Mouse (Mus musculus) myocyte (in vitro differentiated cells): ENCODE data around the gene Tex26. TPM values are rescaled to one million over a fixed set of nuclear protein-coding genes. Genes with fewer than 3 reads are reported as not detected.

ENCODE experiments used
- H3K27me3 ChIP-seq: one replicate; pipeline ENCODE4 v1.6.1; 2011; ENCODE audit not compliant: control insufficient read depth, insufficient read depth, insufficient read length
- H3K36me3 ChIP-seq: one replicate; pipeline ENCODE4 v1.6.1; 2011; ENCODE audit not compliant: control insufficient read depth, insufficient read depth
- H3K4me2 ChIP-seq: one replicate; pipeline ENCODE4 v1.6.1; 2011; ENCODE audit warnings: low read depth, control low read depth
- H3K4me3 ChIP-seq: one replicate; pipeline ENCODE4 v1.5.1; 2011; ENCODE audit warnings: mild to moderate bottlenecking, control low read depth, moderate library complexity
- H3K79me2 ChIP-seq: one replicate; pipeline ENCODE4 v1.6.1; 2011; ENCODE audit not compliant: control insufficient read depth, insufficient read depth
- H3ac ChIP-seq: one replicate; pipeline ENCODE4 v1.6.1; 2011; ENCODE audit not compliant: control insufficient read depth, insufficient read length
- CEBPB ChIP-seq: IDR thresholded peaks from 2 replicates; pipeline ENCODE4 v1.6.1; 2011; ENCODE audit warnings: mild to moderate bottlenecking, moderate library complexity; ENCODE audit not compliant: poor library complexity, insufficient read depth, severe bottlenecking
- E2F4 ChIP-seq: IDR thresholded peaks from one replicate; pipeline ENCODE4 v1.6.1; 2011; ENCODE audit warnings: mild to moderate bottlenecking, control low read depth, moderate library complexity; ENCODE audit not compliant: insufficient read depth
- MAX ChIP-seq: IDR thresholded peaks from one replicate; pipeline ENCODE4 v1.6.1; 2011; ENCODE audit warnings: low read depth, mild to moderate bottlenecking, control low read depth
- MYOD1 ChIP-seq, 3 experiments: IDR thresholded peaks; one replicate each; pipeline ENCODE4 v1.6.1; 2011; ENCODE audit warnings: control low read depth in 2 of 3, low read depth in 2 of 3, mild to moderate bottlenecking in 2 of 3, moderate library complexity in 1 of 3; ENCODE audit not compliant: insufficient read length in 2 of 3, control insufficient read depth in 1 of 3
- MYOG ChIP-seq, 3 experiments: IDR thresholded peaks; one replicate each; pipeline ENCODE4 v1.6.1; 2011; ENCODE audit warnings: control low read depth in 2 of 3, low read depth in 2 of 3, mild to moderate bottlenecking in 2 of 3; ENCODE audit not compliant: insufficient read length in 2 of 3, control insufficient read depth in 1 of 3, insufficient read depth in 1 of 3
- POLR2A ChIP-seq: IDR thresholded peaks from one replicate; pipeline ENCODE4 v1.6.1; 2011; ENCODE audit warnings: low read depth, mild to moderate bottlenecking, control low read depth, moderate library complexity; ENCODE audit not compliant: insufficient read length
- POLR2AphosphoS2 ChIP-seq: IDR thresholded peaks from one replicate; pipeline ENCODE4 v1.6.1; 2011; ENCODE audit warnings: low read depth, control low read depth; ENCODE audit not compliant: insufficient read length
- REST ChIP-seq: IDR thresholded peaks from one replicate; pipeline ENCODE4 v1.6.1; 2011; ENCODE audit warnings: mild to moderate bottlenecking, control low read depth, moderate library complexity; ENCODE audit not compliant: insufficient read depth, insufficient read length
- SRF ChIP-seq: IDR thresholded peaks from one replicate; pipeline ENCODE4 v1.6.1; 2011; ENCODE audit warnings: low read depth; ENCODE audit not compliant: control insufficient read depth, insufficient read length
- TCF12 ChIP-seq: IDR thresholded peaks from one replicate; pipeline ENCODE4 v1.6.1; 2011; ENCODE audit warnings: mild to moderate bottlenecking, control low read depth; ENCODE audit not compliant: poor library complexity, insufficient read depth, severe bottlenecking
- TCF3 ChIP-seq: IDR thresholded peaks from one replicate; pipeline ENCODE4 v1.6.1; 2011; ENCODE audit warnings: low read depth, control low read depth; ENCODE audit not compliant: insufficient read length
- USF1 ChIP-seq: IDR thresholded peaks from one replicate; pipeline ENCODE4 v1.6.1; 2011; ENCODE audit warnings: low read depth, mild to moderate bottlenecking, control low read depth, moderate library complexity
- polyA plus RNA-seq: library from polyadenylated mRNA; unstranded; fragments of >200 nt; fragmentation: generic; extraction: Trizol; gene quantifications from one replicate; pipeline ENCODE4 v1.2.1, GENCODE M21; 2012; ENCODE audit warnings: missing spikeins

Tex26 gene
- polyA plus RNA-seq, 1 experiment, result 0.56 TPM

- no peak overlapping the region for H3K4me2 ChIP-seq
- no peak overlapping the region for H3ac ChIP-seq
- TF ChIP-seq POLR2A (no peak), CEBPB (no peak), MYOG (IDR thresholded peaks at IDR 0.05; ENCODE audit: control insufficient read depth in 1 of 3, insufficient read depth in 1 of 3, insufficient read length in 2 of 3, low read depth in 2 of 3) (no peak), POLR2AphosphoS2 (no peak), TCF3 (no peak)
- no peak overlapping the region for H3K4me3 ChIP-seq
- no peaks in the 10 kb centered on the region for H3K27me3 ChIP-seq
- no peaks in the 10 kb centered on the region for H3K79me2 ChIP-seq
- no peaks in the 10 kb centered on the region for H3K36me3 ChIP-seq
These were observed 9.9 kb downstream of the Tex26 start for GRCm38 (mm10) chr5:149449406-149449805.

DNA sequence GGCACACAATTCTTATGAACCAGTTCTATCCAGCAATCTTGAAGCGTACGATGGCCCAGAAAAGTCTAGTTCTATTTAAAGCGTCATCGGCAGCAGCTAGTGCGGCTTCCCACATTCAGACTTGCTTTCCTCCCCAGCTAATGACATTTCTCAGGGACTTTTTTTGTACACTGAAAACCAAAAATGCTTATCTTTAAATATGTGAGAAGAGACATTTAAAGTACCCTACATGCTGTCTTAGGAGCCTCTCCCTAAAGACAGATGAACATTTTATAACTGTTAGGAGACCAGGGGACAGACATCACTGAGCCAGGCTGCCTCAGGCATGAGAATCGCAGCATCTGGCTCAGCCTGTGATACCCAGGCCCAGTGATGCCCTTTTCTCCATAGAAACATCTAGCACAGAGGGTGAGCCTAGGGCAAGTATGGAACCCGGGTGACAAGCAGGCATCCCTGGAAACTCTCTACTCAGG, 11.8 kb downstream of the Tex26 start:
- Histone ChIP-seq H3K79me2 (no peaks in the 10 kb centered on the region), H3K4me3 (no peak overlapping the region), H3K36me3 (no peaks in the 10 kb centered on the region), H3K4me2 (no peak overlapping the region), H3ac (no peak overlapping the region), H3K27me3 (no peaks in the 10 kb centered on the region)
- TF ChIP-seq MYOG (IDR thresholded peaks at IDR 0.05; ENCODE audit: control insufficient read depth in 1 of 3, insufficient read depth in 1 of 3, insufficient read length in 2 of 3, low read depth in 2 of 3) (no peak), TCF3 (no peak), TCF12 (no peak), POLR2A (no peak), MYOD1 (IDR thresholded peaks at IDR 0.05; ENCODE audit: control insufficient read depth in 1 of 3, insufficient read length in 2 of 3, low read depth in 2 of 3) (no peak)

DNA sequence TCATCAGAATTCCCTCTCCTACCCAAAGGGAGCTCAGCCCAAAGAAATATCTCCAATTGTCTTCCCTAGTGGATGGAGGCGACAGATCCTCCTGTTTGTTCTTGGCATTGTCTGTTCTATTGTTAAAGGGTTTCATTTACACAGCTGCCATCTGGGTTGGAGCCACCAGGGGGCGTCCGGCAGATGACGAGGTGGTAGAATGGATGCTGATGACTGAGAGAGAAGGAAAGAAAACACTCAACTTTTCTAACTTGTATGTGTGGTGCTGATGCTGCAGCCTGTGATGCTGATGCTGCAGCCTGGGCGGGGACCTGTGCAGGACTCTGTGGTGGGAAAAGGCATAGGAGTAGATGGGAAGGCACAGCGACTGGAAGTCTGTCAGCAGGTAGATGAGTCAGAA, 14.8 kb downstream of the Tex26 start:
- Histone ChIP-seq H3K36me3 (no peaks in the 10 kb centered on the region), H3K79me2 (no peaks in the 10 kb centered on the region), H3K4me3 (no peak overlapping the region), H3ac (no peak overlapping the region), H3K4me2 (no peak overlapping the region), H3K27me3 (no peaks in the 10 kb centered on the region)
- TF ChIP-seq MYOG (IDR thresholded peaks at IDR 0.05; ENCODE audit: control insufficient read depth in 1 of 3, insufficient read depth in 1 of 3, insufficient read length in 2 of 3, low read depth in 2 of 3) (peak in 1 of 3 experiments; percentile 9), MAX (no peak), E2F4 (no peak)

DNA sequence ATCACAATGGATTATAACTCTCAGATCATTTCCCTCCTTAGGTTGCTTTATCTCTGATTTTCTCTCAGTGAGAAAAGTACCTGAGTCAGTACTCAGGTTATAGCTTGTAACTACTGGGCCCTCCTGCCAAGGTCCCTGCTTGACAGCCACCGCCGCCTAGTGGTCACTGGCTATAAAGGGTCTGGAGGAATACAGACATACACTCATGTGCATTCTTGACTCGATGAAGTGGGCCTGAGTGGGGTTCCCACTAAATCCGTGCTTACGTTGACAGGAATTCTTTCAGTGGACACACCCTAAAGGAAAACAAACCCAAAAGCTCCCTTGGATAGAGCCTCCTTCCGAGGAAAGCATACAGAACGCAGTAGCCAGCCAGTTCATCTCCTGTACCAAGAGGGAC, 17.1 kb downstream of the Tex26 start:
- Histone ChIP-seq H3K4me3 (no peak overlapping the region), H3K27me3 (no peaks in the 10 kb centered on the region), H3K36me3 (no peaks in the 10 kb centered on the region), H3K79me2 (no peaks in the 10 kb centered on the region), H3ac (no peak overlapping the region), H3K4me2 (no peak overlapping the region)
- TF ChIP-seq E2F4 (no peak), MAX (no peak), CEBPB (no peak), REST (no peak), USF1 (no peak), MYOD1 (IDR thresholded peaks at IDR 0.05; ENCODE audit: control insufficient read depth in 1 of 3, insufficient read length in 2 of 3, low read depth in 2 of 3) (no peak), POLR2AphosphoS2 (no peak)

DNA sequence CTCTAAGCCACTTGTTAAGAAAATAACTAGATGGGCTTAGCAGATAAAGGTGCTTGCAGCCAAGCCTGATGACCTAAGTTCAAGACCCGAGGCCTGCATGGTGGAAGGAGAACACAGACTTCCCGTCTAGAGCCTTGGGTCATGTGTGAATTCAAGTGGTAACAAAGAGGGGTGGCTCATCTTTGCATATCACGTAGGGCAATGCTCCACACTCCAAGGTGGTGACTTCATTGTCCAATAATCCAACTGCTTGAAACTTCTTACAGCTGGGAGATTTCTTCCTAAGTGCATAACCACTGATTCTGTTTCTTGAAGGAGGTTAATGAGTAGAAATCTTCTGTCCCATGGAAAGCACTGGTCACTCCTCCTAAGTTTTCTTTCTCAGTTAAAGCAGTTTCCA, 22.6 kb downstream of the Tex26 start:
- Histone ChIP-seq H3K36me3 (no peaks in the 10 kb centered on the region), H3K79me2 (no peaks in the 10 kb centered on the region), H3ac (no peak overlapping the region), H3K4me3 (no peak overlapping the region), H3K4me2 (peak overlapping the region; percentile 44), H3K27me3 (no peaks in the 10 kb centered on the region)
- no peak for TF ChIP-seq SRF
- TF ChIP-seq MAX, result no peak
- TF ChIP-seq POLR2AphosphoS2, result no peak
- no peak for TF ChIP-seq E2F4
- no peak for TF ChIP-seq MYOG (IDR thresholded peaks at IDR 0.05; ENCODE audit: control insufficient read depth in 1 of 3, insufficient read depth in 1 of 3, insufficient read length in 2 of 3, low read depth in 2 of 3)
- no peak for TF ChIP-seq TCF3
- no peak for TF ChIP-seq CEBPB
- no peak for TF ChIP-seq USF1
- TF ChIP-seq POLR2A, result no peak
- no peak for TF ChIP-seq MYOD1 (IDR thresholded peaks at IDR 0.05; ENCODE audit: control insufficient read depth in 1 of 3, insufficient read length in 2 of 3, low read depth in 2 of 3)
- TF ChIP-seq TCF12, result no peak
- TF ChIP-seq REST, result no peak

DNA sequence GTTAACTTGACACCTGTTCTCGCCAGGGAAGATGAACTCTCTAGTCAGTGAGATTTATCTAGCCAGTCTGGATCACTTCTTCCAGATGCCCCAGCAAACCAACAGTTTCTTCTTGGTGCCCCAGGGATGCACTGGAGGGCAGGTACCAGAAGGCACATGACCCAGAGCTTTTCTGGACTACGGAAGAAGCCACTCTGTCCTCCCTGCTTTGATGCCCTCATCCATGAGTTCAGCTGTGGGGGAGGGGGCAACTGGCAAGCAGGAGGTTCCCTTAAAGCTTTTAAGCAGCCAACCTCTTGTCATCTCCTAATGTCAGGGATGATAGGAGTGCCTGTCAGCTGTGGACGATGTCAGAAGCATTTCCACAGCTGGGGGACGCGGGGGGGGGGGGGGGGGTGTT, 25.8 kb downstream of the Tex26 start:
- Histone ChIP-seq H3ac (no peak overlapping the region), H3K4me2 (no peak overlapping the region), H3K79me2 (no peaks in the 10 kb centered on the region), H3K27me3 (no peaks in the 10 kb centered on the region), H3K36me3 (no peaks in the 10 kb centered on the region), H3K4me3 (no peak overlapping the region)
- TF ChIP-seq MYOD1 (IDR thresholded peaks at IDR 0.05; ENCODE audit: control insufficient read depth in 1 of 3, insufficient read length in 2 of 3, low read depth in 2 of 3) (peak in 1 of 3 experiments; percentile 7), POLR2A (no peak)
